11 mouse cellular contexts compared by ENCODE assay signal in the genomic region with DNA sequence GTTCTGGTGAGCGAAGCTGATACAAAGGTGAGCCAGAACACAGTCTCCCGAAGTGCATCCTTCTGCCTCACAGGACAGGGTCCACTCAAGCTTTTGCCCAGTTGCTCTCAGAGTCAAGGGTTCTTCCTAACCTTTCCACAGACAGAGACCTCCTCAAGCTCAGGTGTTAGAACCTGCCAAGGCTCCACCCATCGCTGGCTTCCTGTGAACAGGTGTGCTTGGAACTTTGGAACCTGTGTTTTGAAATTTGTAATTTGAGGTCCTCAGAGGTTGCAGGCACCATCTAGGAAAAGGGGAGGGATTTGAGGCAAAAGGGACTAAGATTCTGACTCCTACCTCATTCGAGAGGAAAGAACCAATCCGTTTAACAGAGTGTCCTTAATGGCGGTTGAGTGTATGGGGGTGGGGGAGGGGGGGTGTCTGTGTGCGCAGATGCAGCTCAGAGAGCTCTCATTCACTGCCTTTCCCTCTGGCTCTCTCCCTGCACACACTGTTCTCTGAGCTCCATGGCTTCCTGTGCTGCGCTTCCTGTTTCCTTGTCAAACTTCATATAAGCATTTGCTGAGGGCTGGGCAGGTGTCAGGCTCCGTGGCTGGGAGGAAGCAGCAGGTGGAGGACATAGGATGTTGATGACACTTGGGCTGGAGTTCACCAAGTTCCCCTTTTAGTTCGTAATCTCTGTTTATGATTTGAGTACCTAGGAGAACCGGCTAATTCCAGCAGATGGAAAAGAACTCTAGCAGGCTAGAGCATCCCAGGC.
DNase-seq lines count a peak whose midpoint lies in the region; ATAC-seq and TF ChIP-seq lines count a peak whose summit lies in the region.
"Had no signal": no experiment of that assay in that cellular context is flagged by ENCODE, and none has a peak within 500 bp of the region (broad histone marks: within the 10 kb centered on the region; RNA-seq: fewer than 3 reads in every experiment).

No protein-coding gene starts in this region.

- peak overlapping the region; percentile 21 for H3K4me3 ChIP-seq in small intestine, adult 2 months (ENCODE audit: low read depth, low read length)
- H3K4me3 ChIP-seq in midbrain, embryonic 14.5 days (replicated peaks; ENCODE audit: low read depth, low read length): no peak overlapping the region
- no peak overlapping the region for H3K4me3 ChIP-seq in cerebellum, adult 2 months (replicated peaks; ENCODE audit: insufficient read depth, low read depth, low read length)
- H3K4me3 ChIP-seq: hindbrain, embryonic 12.5 days had no signal

- H3K27me3 ChIP-seq in small intestine, adult 2 months (ENCODE audit: control insufficient read depth, insufficient read depth, low read length): no peaks in the 10 kb centered on the region
- H3K27me3 ChIP-seq in midbrain, embryonic 14.5 days (ENCODE audit: control insufficient read depth, insufficient read depth, low read length): no peaks in the 10 kb centered on the region
- H3K27me3 ChIP-seq in cerebellum, adult 2 months (ENCODE audit: control insufficient read depth, insufficient read depth, low read length): no peaks in the 10 kb centered on the region
- H3K27me3 ChIP-seq: hindbrain, embryonic 12.5 days; Patski had no signal

- peak overlapping the region; percentile 48 for H3K27ac ChIP-seq in small intestine, adult 2 months (ENCODE audit: insufficient read depth, low read depth, low read length)
- H3K27ac ChIP-seq in midbrain, embryonic 14.5 days (replicated peaks; ENCODE audit: low read depth, low read length): no peak overlapping the region
- H3K27ac ChIP-seq in cerebellum, adult 2 months (ENCODE audit: insufficient read depth, low read length): no peak overlapping the region
- H3K27ac ChIP-seq: hindbrain, embryonic 12.5 days; macrophage had no signal

- TF ChIP-seq CTCF in small intestine, adult 2 months (IDR thresholded peaks at IDR 0.05; ENCODE audit: extremely low read depth, insufficient read length, insufficient replicate concordance, low read depth, low read length): no peak
- TF ChIP-seq CTCF in cerebellum, adult 2 months (IDR thresholded peaks at IDR 0.05; ENCODE audit: borderline replicate concordance, insufficient read depth, low read depth, low read length): no peak

- H3K9ac ChIP-seq in midbrain, embryonic 14.5 days (replicated peaks; ENCODE audit: low read length): no peak overlapping the region
- H3K9ac ChIP-seq: hindbrain, embryonic 12.5 days had no signal

- no peak for TF ChIP-seq POLR2A in small intestine, adult 2 months (IDR thresholded peaks at IDR 0.05; ENCODE audit: low read depth, low read length)
- TF ChIP-seq POLR2A in cerebellum, adult 2 months (IDR thresholded peaks at IDR 0.05; ENCODE audit: borderline replicate concordance, insufficient read depth, low read length): no peak

- H3K4me2 ChIP-seq in midbrain, embryonic 14.5 days (ENCODE audit: low read length): no peak overlapping the region
- H3K4me2 ChIP-seq: hindbrain, embryonic 12.5 days had no signal

- H3K9me3 ChIP-seq in midbrain, embryonic 14.5 days (ENCODE audit: control insufficient read depth, low read length): no peaks in the 10 kb centered on the region
- H3K9me3 ChIP-seq: hindbrain, embryonic 12.5 days had no signal

- DNase-seq in 416B (ENCODE audit: low read depth): peak; percentile 61
- no peak for DNase-seq in midbrain, embryonic 14.5 days
- no peak for DNase-seq in right cerebral cortex, postnatal 14 days
- DNase-seq in kidney, adult 18-20 months: no peak
- no peak for DNase-seq in cerebellum, adult 2 months

- peaks cover 24% of the 10 kb centered on the region for H3K4me1 ChIP-seq in small intestine, adult 2 months (ENCODE audit: control insufficient read depth, insufficient read depth, insufficient read length, low read length)
- H3K4me1 ChIP-seq in midbrain, embryonic 14.5 days (ENCODE audit: control insufficient read depth, insufficient read depth, low read length): peaks cover 11% of the 10 kb centered on the region
- no peaks in the 10 kb centered on the region for H3K4me1 ChIP-seq in cerebellum, adult 2 months (ENCODE audit: control insufficient read depth, insufficient read depth, low read length)

- WGBS in small intestine, adult 2 months: 19% methylated on average over 11 of the region's 11 CpGs
- 89% methylated on average over 11 of the region's 11 CpGs for WGBS in midbrain, embryonic 14.5 days
- WGBS in cerebellum, adult 2 months: 83% methylated on average over 11 of the region's 11 CpGs

- no peaks in the 10 kb centered on the region for H3K36me3 ChIP-seq in small intestine, adult 2 months (ENCODE audit: control insufficient read depth, insufficient read depth, low read length)
- H3K36me3 ChIP-seq in midbrain, embryonic 14.5 days (ENCODE audit: control insufficient read depth, insufficient read depth, low read length): no peaks in the 10 kb centered on the region
- H3K36me3 ChIP-seq: hindbrain, embryonic 12.5 days had no signal

- ATAC-seq in CD4-positive, CD25-positive, alpha-beta regulatory T cell, adult 4 months: peak; percentile 74
- ATAC-seq in inflammation-experienced regulatory T-cells, adult 6 months: peak; percentile 63
- ATAC-seq in midbrain, embryonic 14.5 days (ENCODE audit: low FRiP score, low TSS enrichment): no peak
